Mouse (Mus musculus) bone marrow, adult 2 months (tissue): Measurements from ENCODE around the gene Papolb.

ENCODE experiments used
- CTCF ChIP-seq: fragments of 200-500 bp; IDR thresholded peaks from 2 replicates; pipeline ENCODE4 v1.5.1; 2011; ENCODE audit warnings: low read length, control low read depth; ENCODE audit not compliant: control insufficient read depth, insufficient read depth
- POLR2A ChIP-seq: fragments of 200-500 bp; IDR thresholded peaks from 2 replicates; pipeline ENCODE4 v1.6.1; 2011; ENCODE audit warnings: low read depth, mild to moderate bottlenecking, control low read depth, low read length, borderline replicate concordance; ENCODE audit not compliant: control insufficient read depth

DNA sequence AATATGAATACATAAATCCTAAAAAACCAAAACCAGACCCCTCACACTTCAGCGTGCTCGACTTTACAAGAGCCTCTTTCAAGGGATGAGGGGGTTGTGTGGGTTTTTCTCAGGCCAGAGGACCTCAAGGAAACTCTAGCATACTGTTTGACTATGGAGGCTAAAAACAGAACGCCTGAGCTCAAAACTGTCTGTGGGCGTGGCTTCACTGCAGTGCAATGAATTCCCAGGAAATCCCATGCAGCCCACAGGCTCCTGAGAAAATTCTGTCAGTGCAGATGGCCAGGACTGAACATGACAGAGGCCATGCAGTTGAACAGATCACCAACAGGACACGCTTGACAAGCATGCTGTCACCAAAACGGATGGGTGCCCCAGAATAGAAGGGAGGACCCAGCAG lies 10.9 kb downstream of the Papolb start:
- TF ChIP-seq CTCF (no peak), POLR2A (no peak)
